Mouse (Mus musculus) layer of hippocampus, postnatal 14 days (tissue): ENCODE results near the gene Hist1h2bk. TPM values are rescaled to one million over a fixed set of nuclear protein-coding genes. Genes with fewer than 3 reads are reported as not detected.

Source experiments
- DNase-seq, 2 experiments: peaks; one replicate each; pipeline ENCODE4 v3.0.0; 2021 to 2022; ENCODE audit warnings: low spot score in 2 of 2, mixed read lengths in 1 of 2
- total RNA-seq, 2 experiments: library from RNA; stranded (reverse); gene quantifications; 2 replicates each; pipeline ENCODE4 v1.2.3; 2021

The Hist1h2bk gene
- total RNA-seq, 2 experiments from 2014 or later: 22.2 to 42.1 TPM

- no peak for DNase-seq
Observed at GRCm38 (mm10) chr13:22013716-22014115, 22.0 kb upstream of the Hist1h2bk start.

GRCm38 (mm10) chr13:22014411-22014845 is 21.2 kb upstream of the Hist1h2bk start:
- peak in 1 of 2 experiments; percentile 16 for DNase-seq

GRCm38 (mm10) chr13:22015479-22016450 is 19.9 kb upstream of the Hist1h2bk start:
- DNase-seq: peak; percentile 57 to 78

- no peak for DNase-seq
Observed at GRCm38 (mm10) chr13:22019934-22020835, 15.5 kb upstream of the Hist1h2bk start.

- DNase-seq: peak; percentile 60 to 82
Observed at GRCm38 (mm10) chr13:22020901-22021339, 14.8 kb upstream of the Hist1h2bk start.

GRCm38 (mm10) chr13:22021581-22021980 is 14.1 kb upstream of the Hist1h2bk start:
- DNase-seq: no peak

GRCm38 (mm10) chr13:22022241-22022640 is 13.4 kb upstream of the Hist1h2bk start:
- peak; percentile 68 to 87 for DNase-seq

GRCm38 (mm10) chr13:22026058-22027031 is 9.3 kb upstream of the Hist1h2bk start:
- peak; percentile 89 to 91 for DNase-seq

- DNase-seq: peak; percentile 95
Observed at GRCm38 (mm10) chr13:22028673-22029460, 6.8 kb upstream of the Hist1h2bk start.

GRCm38 (mm10) chr13:22029928-22030327 is 5.7 kb upstream of the Hist1h2bk start:
- no peak for DNase-seq

GRCm38 (mm10) chr13:22030493-22030892 is 5.2 kb upstream of the Hist1h2bk start:
- no peak for DNase-seq

GRCm38 (mm10) chr13:22033741-22034442 is 1.8 kb upstream of the Hist1h2bk start:
- DNase-seq: no peak

GRCm38 (mm10) chr13:22034443-22035266 is 1.0 kb upstream of the Hist1h2bk start:
- no peak for DNase-seq

GRCm38 (mm10) chr13:22036149-22036956 is 683 bp downstream of the Hist1h2bk start:
- no peak for DNase-seq

- no peak for DNase-seq
Observed at GRCm38 (mm10) chr13:22036986-22037385, 1.3 kb downstream of the Hist1h2bk start.

GRCm38 (mm10) chr13:22037415-22037814 is 1.7 kb downstream of the Hist1h2bk start:
- DNase-seq: no peak

- DNase-seq: no peak
Observed at GRCm38 (mm10) chr13:22039364-22039763, 3.7 kb downstream of the Hist1h2bk start.
